Mouse (Mus musculus): ENCODE results near the gene Orai2.
A peak's percentile ranks its signal among the peaks of the same experiment; 100 is the strongest.
"Not testable (repeated sequence)": the region's sequence is repeated elsewhere in the genome, so short reads cannot be mapped to it uniquely, and the experiment has no call there.

Orai2 gene

GRCm38 (mm10) chr5:136173606-136174463 is 3.3 kb upstream of the Orai2 start:
- DNase-seq (ENCODE audit: low spot score) = no peak

- DNase-seq (ENCODE audit: low spot score) = no peak
These were observed 2.4 kb upstream of the Orai2 start for GRCm38 (mm10) chr5:136172939-136173338.

- no peak for DNase-seq (ENCODE audit: low spot score)
These were observed 1.1 kb upstream of the Orai2 start for GRCm38 (mm10) chr5:136171363-136172341.

GRCm38 (mm10) chr5:136169626-136170511 is 644 bp downstream of the Orai2 start:
- DNase-seq (ENCODE audit: low spot score) = peak; percentile 39

- no peak for DNase-seq (ENCODE audit: low spot score)
These were observed 2.4 kb downstream of the Orai2 start for GRCm38 (mm10) chr5:136168071-136168470.

- no peak for DNase-seq (ENCODE audit: low spot score)
These were observed 3.2 kb downstream of the Orai2 start for GRCm38 (mm10) chr5:136167296-136167695.

- no peak for DNase-seq (ENCODE audit: low spot score)
These were observed 5.3 kb downstream of the Orai2 start for GRCm38 (mm10) chr5:136165246-136165645.

GRCm38 (mm10) chr5:136163807-136164474 is 6.6 kb downstream of the Orai2 start:
- no peak for DNase-seq (ENCODE audit: low spot score)

- DNase-seq (ENCODE audit: low spot score) = not testable (repeated sequence)
These were observed 10.4 kb downstream of the Orai2 start for GRCm38 (mm10) chr5:136160084-136160483.

GRCm38 (mm10) chr5:136155399-136155798 is 15.1 kb downstream of the Orai2 start:
- DNase-seq (ENCODE audit: low spot score) = no peak

- no peak for DNase-seq (ENCODE audit: low spot score)
These were observed 18.1 kb downstream of the Orai2 start for GRCm38 (mm10) chr5:136152365-136152764.

- not testable (repeated sequence) for DNase-seq (ENCODE audit: low spot score)
These were observed 21.4 kb downstream of the Orai2 start for GRCm38 (mm10) chr5:136149134-136149576.

- DNase-seq (ENCODE audit: low spot score) = no peak
These were observed 22.8 kb downstream of the Orai2 start for GRCm38 (mm10) chr5:136147704-136148103.

- no peak for DNase-seq (ENCODE audit: low spot score)
These were observed 23.6 kb downstream of the Orai2 start for GRCm38 (mm10) chr5:136146936-136147335.

- no peak for DNase-seq (ENCODE audit: low spot score)
These were observed 25.7 kb downstream of the Orai2 start for GRCm38 (mm10) chr5:136144606-136145430.

GRCm38 (mm10) chr5:136143161-136143755 is 27.3 kb downstream of the Orai2 start:
- DNase-seq (ENCODE audit: low spot score) = peak; percentile 3

GRCm38 (mm10) chr5:136142746-136143145 is 27.8 kb downstream of the Orai2 start:
- no peak for DNase-seq (ENCODE audit: low spot score)

- DNase-seq (ENCODE audit: low spot score) = no peak
These were observed 30.4 kb downstream of the Orai2 start for GRCm38 (mm10) chr5:136140057-136140482.

- no peak for DNase-seq (ENCODE audit: low spot score)
These were observed 31.1 kb downstream of the Orai2 start for GRCm38 (mm10) chr5:136139393-136139792.

All from embryo, embryonic 10.5 days (tissue).